Mouse (Mus musculus) hindbrain, embryonic 11.5 days (tissue): ENCODE measurements at regions not wholly inside any gene's neighbourhood (a gene's known extent, or its start where the extent isn't known, plus 50 kb on each side); places are given as distances from the start of the nearest gene placed in this dataset.

ENCODE experiments used
- ATAC-seq: fragments of 200-750 bp; cut with Nextera tagmentation; 2 replicates; pipeline ENCODE4 v1.8.0; 2017; ENCODE audit warnings: mild to moderate bottlenecking, moderate TSS enrichment, moderate library complexity; ENCODE audit not compliant: low FRiP score
- DNase-seq: peaks from one replicate; pipeline ENCODE4 v3.0.0-alpha.2; 2015; ENCODE audit warnings: low spot score
- H3K27ac ChIP-seq: fragments of 300-500 bp; sonication (generic); 2 replicates; pipeline ENCODE4 v1.5.1; 2014; ENCODE audit warnings: mild to moderate bottlenecking, low read depth, low read length
- H3K27me3 ChIP-seq: fragments of 300-500 bp; sonication (generic); 2 replicates; pipeline ENCODE4 v1.6.1; 2014; ENCODE audit warnings: mild to moderate bottlenecking, low read length, moderate library complexity, mixed read lengths; ENCODE audit not compliant: control insufficient read depth, insufficient read depth
- H3K36me3 ChIP-seq: fragments of 300-500 bp; sonication (generic); 2 replicates; pipeline ENCODE4 v1.6.1; 2014; ENCODE audit warnings: mild to moderate bottlenecking, low read length, moderate library complexity, mixed read lengths; ENCODE audit not compliant: control insufficient read depth, insufficient read depth
- H3K4me1 ChIP-seq: fragments of 300-500 bp; sonication (generic); replicated peaks from 2 replicates; pipeline ENCODE4 v1.6.1; 2014; ENCODE audit warnings: low read length, mixed read lengths; ENCODE audit not compliant: control insufficient read depth, insufficient read depth
- H3K4me2 ChIP-seq: fragments of 300-500 bp; sonication (generic); replicated peaks from 2 replicates; pipeline ENCODE4 v1.6.1; 2014; ENCODE audit warnings: mild to moderate bottlenecking, low read depth, low read length
- H3K4me3 ChIP-seq: fragments of 300-500 bp; sonication (generic); 2 replicates; pipeline ENCODE4 v1.5.1; 2014; ENCODE audit warnings: low read depth, low read length
- H3K9ac ChIP-seq: fragments of 300-500 bp; sonication (generic); 2 replicates; pipeline ENCODE4 v1.6.1; 2014; ENCODE audit warnings: low read depth, low read length
- H3K9me3 ChIP-seq: fragments of 300-500 bp; sonication (generic); 2 replicates; pipeline ENCODE4 v1.6.1; 2016; ENCODE audit warnings: low read length; ENCODE audit not compliant: control insufficient read depth
- WGBS: fragments of 180-500 bp; shearing (Covaris S2); extraction: QIAGEN DNeasy Blood & Tissue Kit; methylation state at CpG from one replicate; pipeline ENCODE4 v1.1.7; 2014; 5-methylcytosine and 5-hydroxymethylcytosine counted together

- ATAC-seq (peak; percentile 30; the same call in 1 of the 2 replicates), DNase-seq (no peak)
- Histone ChIP-seq H3K4me3 (no peak overlapping the region), H3K36me3 (no peaks in the 10 kb centered on the region), H3K4me1 (no peaks in the 10 kb centered on the region), H3K9me3 (no peaks in the 10 kb centered on the region), H3K27me3 (no peaks in the 10 kb centered on the region), H3K9ac (no peak overlapping the region), H3K27ac (no peak overlapping the region), H3K4me2 (no peak overlapping the region)
- WGBS, result 68% methylated on average over 5 of the region's 5 CpGs
Measured at GRCm38 (mm10) chr6:138754955-138755303, 96.6 kb upstream of the Igbp1b start.

GRCm38 (mm10) chr6:138754302-138754954 is 96.1 kb upstream of the Igbp1b start:
- no peak overlapping the region for H3K9ac ChIP-seq
- DNase-seq (no peak), ATAC-seq (0 out of 2 replicates have a peak, but pooled peaks have one; percentile 30)
- no peaks in the 10 kb centered on the region for H3K4me1 ChIP-seq
- no peaks in the 10 kb centered on the region for H3K27me3 ChIP-seq
- H3K36me3 ChIP-seq, result no peaks in the 10 kb centered on the region
- 65% methylated on average over 2 of the region's 2 CpGs for whole genome bisulfite sequencing
- H3K27ac ChIP-seq, result no peak overlapping the region
- H3K4me2 ChIP-seq, result no peak overlapping the region
- no peaks in the 10 kb centered on the region for H3K9me3 ChIP-seq
- H3K4me3 ChIP-seq, result no peak overlapping the region

GRCm38 (mm10) chr6:138717698-138718097 is 59.4 kb upstream of the Igbp1b start:
- Histone ChIP-seq H3K4me2 (no peak overlapping the region), H3K4me3 (no peak overlapping the region), H3K9ac (no peak overlapping the region), H3K4me1 (no peaks in the 10 kb centered on the region), H3K9me3 (no peaks in the 10 kb centered on the region), H3K36me3 (no peaks in the 10 kb centered on the region), H3K27me3 (no peaks in the 10 kb centered on the region), H3K27ac (no peak overlapping the region)
- ATAC-seq (no peak), DNase-seq (no peak)
